Mouse (Mus musculus): Measurements from ENCODE around the gene Capza1.
"Not testable (repeated sequence)": the region's sequence is repeated elsewhere in the genome, so short reads cannot be mapped to it uniquely, and the experiment has no call there.

The Capza1 gene

GRCm38 (mm10) chr3:104863786-104864650 lies at the start of gene Capza1, which contains the start of gene St7l:
Capza1 (minus strand) TSS chr3:104864505.
St7l (plus strand) TSS chr3:104864005.
- peak in 1 of 2 experiments; percentile 91 for DNase-seq (ENCODE audit: low spot score in 2 of 2)

DNA sequence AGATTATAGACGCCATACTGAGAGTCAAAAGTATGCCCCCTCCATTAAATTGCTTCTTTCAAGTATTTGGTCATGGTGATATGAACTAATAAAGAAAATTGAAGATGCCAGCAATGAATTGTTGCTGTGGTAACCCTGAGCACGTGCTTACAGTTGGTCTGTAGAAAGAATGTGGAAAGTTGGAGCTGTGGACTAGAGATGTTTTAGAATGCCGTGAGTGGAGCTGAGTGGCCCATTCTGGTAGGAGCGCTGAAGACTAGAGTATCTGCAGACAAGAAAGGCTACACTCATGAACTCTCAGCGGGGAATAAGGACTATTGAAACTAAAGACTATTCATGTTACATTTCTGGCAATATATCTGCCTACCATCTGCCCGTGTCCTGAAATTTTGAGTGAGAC lies 44.9 kb upstream of the Capza1 start:
- DNase-seq (ENCODE audit: low spot score in 2 of 2): no peak

GRCm38 (mm10) chr3:104906007-104906406 lies 41.7 kb upstream of the Capza1 start:
- no peak for DNase-seq (ENCODE audit: low spot score in 2 of 2)

GRCm38 (mm10) chr3:104905389-104905788 lies 41.1 kb upstream of the Capza1 start:
- DNase-seq (ENCODE audit: low spot score in 2 of 2): no peak

DNA sequence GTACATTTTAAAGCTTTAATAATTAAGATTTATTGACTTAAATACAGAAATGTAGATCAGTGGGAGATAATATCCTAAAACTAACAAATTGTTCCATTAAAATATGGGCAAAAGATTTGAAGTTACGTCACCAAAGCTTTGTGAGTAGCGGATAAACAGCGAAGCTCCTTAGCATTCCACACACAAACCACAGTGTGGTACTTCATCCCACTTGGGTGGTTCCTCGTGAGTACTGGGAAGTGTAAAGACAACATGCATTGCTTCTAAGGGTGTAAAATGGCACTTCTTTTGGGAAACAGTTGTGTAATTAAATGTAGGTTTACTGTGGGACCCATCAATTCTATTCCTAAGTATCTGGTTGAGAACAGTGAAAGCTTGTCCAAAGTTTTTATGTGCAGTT lies 36.8 kb upstream of the Capza1 start:
- DNase-seq (ENCODE audit: low spot score in 2 of 2): no peak

- DNase-seq (ENCODE audit: low spot score in 2 of 2): no peak
These were observed 31.8 kb upstream of the Capza1 start for GRCm38 (mm10) chr3:104896141-104896540.

GRCm38 (mm10) chr3:104888585-104888984 lies 24.3 kb upstream of the Capza1 start:
- no peak for DNase-seq (ENCODE audit: low spot score in 2 of 2)

- DNase-seq (ENCODE audit: low spot score in 2 of 2): no peak
These were observed 5.3 kb upstream of the Capza1 start for GRCm38 (mm10) chr3:104869611-104870010.

GRCm38 (mm10) chr3:104866674-104867073 lies 2.4 kb upstream of the Capza1 start:
- DNase-seq (ENCODE audit: low spot score in 2 of 2): not testable (repeated sequence)

DNA sequence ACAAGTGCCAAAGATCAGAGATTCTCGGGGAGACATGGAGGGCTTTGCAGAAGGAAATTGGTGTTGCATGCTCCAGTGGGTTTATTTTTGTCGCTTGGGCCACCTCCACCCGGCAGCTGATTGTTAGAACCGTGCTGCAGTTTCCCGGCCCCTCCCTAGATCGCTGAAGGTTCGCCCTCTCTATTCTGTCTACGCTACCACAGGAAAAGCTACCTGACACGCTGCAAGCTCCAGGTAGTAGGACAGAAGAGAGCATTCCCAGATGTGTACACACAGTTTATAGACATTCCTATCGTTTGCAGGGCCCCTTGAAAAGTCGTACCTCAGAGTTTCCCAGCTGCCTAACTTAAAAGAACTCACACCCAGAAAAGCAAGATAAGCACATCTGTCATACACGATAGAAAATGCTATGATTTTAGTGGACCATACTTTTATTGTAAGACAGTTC lies 1.1 kb upstream of the Capza1 start:
- DNase-seq (ENCODE audit: low spot score in 2 of 2): peak in 1 of 2 experiments; percentile 71

DNA sequence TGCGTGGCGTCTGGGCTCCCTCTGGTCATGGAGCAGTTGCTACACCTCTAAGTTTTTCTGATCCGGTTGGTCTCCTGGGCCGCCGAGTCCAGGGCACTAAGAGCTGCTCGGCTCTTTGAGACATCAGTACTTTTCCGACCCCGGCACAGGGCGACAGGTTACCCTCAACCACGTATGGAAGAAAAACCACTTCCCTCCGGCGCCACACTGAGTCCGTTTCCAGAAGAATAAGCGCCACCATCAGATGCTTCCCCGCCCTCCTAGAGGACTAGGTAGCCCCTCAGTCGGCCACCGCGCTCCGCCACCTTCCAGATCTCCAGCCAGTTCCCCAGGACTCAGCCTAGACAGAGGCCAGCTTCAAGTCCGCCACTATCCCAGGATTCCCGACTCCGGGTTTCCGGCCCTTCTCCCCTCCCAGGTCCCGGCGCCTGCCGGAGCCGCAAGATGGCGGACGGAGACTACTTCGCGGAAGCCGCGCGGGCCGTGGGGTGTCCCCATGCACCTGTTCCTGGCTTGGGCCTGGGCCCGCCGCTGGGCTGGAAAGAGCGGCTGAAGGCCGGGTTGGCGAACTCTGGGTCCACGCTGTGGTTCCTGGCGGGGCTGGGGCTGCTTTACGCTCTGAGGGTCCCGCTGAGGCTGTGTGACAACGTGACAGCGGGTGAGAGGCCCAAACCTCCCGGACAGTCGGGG lies 491 bp upstream of the Capza1 start:
- peak; percentile 87 to 95 for DNase-seq (ENCODE audit: low spot score in 2 of 2)

DNA sequence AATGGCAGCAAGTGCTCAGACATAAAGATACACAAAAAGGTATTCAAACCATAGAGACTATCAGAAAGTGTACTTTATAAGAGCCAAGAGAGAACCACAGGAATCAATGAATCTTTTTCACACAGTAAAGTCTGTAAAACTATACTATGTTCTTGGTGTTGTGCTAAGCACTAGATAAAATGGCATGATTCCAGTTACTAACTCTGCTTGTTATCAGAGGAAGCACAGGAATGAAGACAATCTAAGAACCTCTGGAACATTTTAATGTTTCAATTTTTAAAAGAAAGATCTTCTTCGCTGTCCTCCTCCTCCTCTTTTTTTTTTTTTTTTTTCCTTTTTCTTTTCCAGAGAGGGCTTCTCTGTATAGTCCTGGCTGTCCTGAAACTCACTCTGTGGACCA lies 5.7 kb downstream of the Capza1 start:
- no peak for DNase-seq (ENCODE audit: low spot score in 2 of 2)

- DNase-seq (ENCODE audit: low spot score in 2 of 2): no peak
These were observed 8.2 kb downstream of the Capza1 start for GRCm38 (mm10) chr3:104856106-104856505.

DNA sequence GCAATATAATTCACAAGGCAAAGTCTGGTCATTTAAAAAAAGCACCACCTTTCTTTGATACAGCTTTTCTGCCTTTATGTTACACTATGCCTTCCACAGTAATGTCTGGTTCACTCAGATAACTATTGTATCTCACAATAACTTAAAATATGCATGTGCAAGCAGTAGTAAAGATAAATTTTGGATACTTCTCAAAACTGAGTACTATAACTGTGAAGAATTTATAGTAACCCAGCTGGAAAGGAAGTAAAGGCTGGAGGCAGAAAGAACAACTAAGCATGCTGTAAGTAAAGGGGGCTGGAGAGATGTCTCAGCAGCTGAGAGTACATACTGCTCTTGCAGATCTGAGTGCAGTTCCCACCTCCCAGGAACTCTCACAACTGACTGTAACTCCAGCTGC lies 9.4 kb downstream of the Capza1 start:
- DNase-seq (ENCODE audit: low spot score in 2 of 2): no peak

GRCm38 (mm10) chr3:104854465-104854864 lies 9.8 kb downstream of the Capza1 start:
- DNase-seq (ENCODE audit: low spot score in 2 of 2): no peak

- DNase-seq (ENCODE audit: low spot score in 2 of 2): no peak
These were observed 17.7 kb downstream of the Capza1 start for GRCm38 (mm10) chr3:104846601-104847000.

GRCm38 (mm10) chr3:104841049-104841448 lies 23.3 kb downstream of the Capza1 start:
- DNase-seq (ENCODE audit: low spot score in 2 of 2): no peak

- no peak for DNase-seq (ENCODE audit: low spot score in 2 of 2)
These were observed 28.5 kb downstream of the Capza1 start for GRCm38 (mm10) chr3:104835797-104836196.

DNA sequence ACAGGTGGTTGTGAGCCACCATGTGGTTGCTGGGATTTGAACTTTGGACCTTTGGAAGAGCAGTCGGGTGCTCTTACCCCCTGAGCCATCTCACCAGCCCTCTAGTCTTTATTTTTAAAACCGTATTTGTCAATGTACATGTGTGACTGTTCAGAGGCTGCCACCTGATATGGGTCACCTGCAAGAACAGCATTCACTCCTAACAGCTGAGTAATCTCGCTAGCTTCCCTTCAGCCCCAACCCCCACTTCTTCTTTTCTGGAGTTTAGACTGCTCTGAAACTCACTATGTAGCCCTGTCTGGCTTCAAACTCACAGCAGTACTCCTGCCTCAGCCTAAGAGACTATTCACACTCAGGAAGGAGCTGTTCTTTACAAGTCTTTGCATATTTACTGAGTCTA lies 41.9 kb downstream of the Capza1 start:
- DNase-seq (ENCODE audit: low spot score in 2 of 2): no peak

GRCm38 (mm10) chr3:104820426-104820825 lies 43.9 kb downstream of the Capza1 start:
- DNase-seq (ENCODE audit: low spot score in 2 of 2): no peak

- no peak for DNase-seq (ENCODE audit: low spot score in 2 of 2)
These were observed 45.6 kb downstream of the Capza1 start for GRCm38 (mm10) chr3:104818749-104819134.

DNA sequence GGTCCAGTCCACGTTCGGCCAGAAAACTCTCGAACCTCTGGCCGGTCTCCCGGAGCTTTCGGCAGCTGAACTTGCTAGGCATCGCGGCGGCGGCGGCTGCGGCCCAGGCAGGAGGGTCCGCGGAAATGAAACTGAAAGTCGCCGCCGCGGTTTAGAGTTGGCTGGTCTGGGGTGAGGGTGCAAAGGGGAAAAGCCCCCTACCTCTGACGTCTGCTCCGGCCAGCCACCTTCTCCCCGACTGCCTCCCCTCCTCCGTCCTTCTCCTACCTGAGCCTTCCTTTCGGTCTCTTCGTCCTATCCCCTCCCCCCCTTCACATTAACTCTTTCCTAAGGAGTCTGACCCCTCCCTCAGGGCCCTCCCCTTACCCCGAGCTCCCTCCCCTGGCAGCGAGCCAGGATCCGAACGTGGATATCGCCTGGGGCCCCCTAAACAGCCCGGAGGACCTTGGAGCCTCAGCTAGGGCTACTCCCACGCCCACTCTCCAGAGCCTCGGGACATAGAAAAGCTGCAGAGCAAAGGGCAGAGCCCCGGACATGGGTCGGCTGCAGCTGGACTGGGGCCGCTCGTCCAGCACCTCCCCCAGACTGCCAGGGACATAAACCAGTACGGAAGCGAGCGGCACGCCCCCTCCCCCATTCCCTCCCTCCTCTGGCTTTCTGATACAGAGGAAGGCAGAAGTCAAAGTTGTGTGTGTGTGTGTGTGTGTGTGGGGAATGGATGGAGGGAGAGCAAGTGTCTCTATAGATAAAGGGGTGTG lies 46.1 kb downstream of the Capza1 start, which contains the start of gene Mov10:
Mov10 (minus strand) TSS at position 573 of the 758 bp plus-strand sequence.
- DNase-seq (ENCODE audit: low spot score in 2 of 2): peak; percentile 62 to 75

Measured in spleen, postnatal 10 days (tissue).